Mouse (Mus musculus) limb, embryonic 14.5 days (tissue): ENCODE data around the gene Zfp266. TPM values are rescaled to one million over a fixed set of nuclear protein-coding genes. Genes with fewer than 3 reads are reported as not detected.

Experiments used
- ATAC-seq: fragments of 200-750 bp; cut with Nextera tagmentation; 2 replicates; pipeline ENCODE4 v1.8.0; 2017; ENCODE audit warnings: low read depth, moderate number of reproducible peaks, moderate TSS enrichment; ENCODE audit not compliant: low FRiP score
- DNase-seq: peaks from one replicate; pipeline ENCODE4 v3.0.0-alpha.2; 2015; ENCODE audit warnings: low spot score
- H3K27ac ChIP-seq: fragments of 300-500 bp; sonication (generic); replicated peaks from 2 replicates; pipeline ENCODE4 v1.5.1; 2014; ENCODE audit warnings: low read depth, mild to moderate bottlenecking, low read length, moderate library complexity, mixed read lengths
- H3K27me3 ChIP-seq: fragments of 300-500 bp; sonication (generic); 2 replicates; pipeline ENCODE4 v1.6.1; 2014; ENCODE audit warnings: low read length, mixed read lengths; ENCODE audit not compliant: control insufficient read depth, insufficient read depth
- H3K36me3 ChIP-seq: fragments of 300-500 bp; sonication (generic); 2 replicates; pipeline ENCODE4 v1.6.1; 2014; ENCODE audit warnings: mild to moderate bottlenecking, low read length, moderate library complexity, mixed read lengths; ENCODE audit not compliant: control insufficient read depth, insufficient read depth
- H3K4me1 ChIP-seq: fragments of 300-500 bp; sonication (generic); 2 replicates; pipeline ENCODE4 v1.6.1; 2014; ENCODE audit warnings: antibody characterized with exemption, low read length, mixed read lengths; ENCODE audit not compliant: control insufficient read depth, insufficient read depth
- H3K4me2 ChIP-seq: fragments of 300-500 bp; sonication (generic); replicated peaks from 2 replicates; pipeline ENCODE4 v1.6.1; 2014; ENCODE audit warnings: low read depth, mild to moderate bottlenecking, low read length, moderate library complexity; ENCODE audit not compliant: severe bottlenecking
- H3K4me3 ChIP-seq: fragments of 300-500 bp; sonication (generic); replicated peaks from 2 replicates; pipeline ENCODE4 v1.5.1; 2014; ENCODE audit warnings: low read length
- H3K9ac ChIP-seq: fragments of 300-500 bp; sonication (generic); 2 replicates; pipeline ENCODE4 v1.6.1; 2014; ENCODE audit warnings: mild to moderate bottlenecking, low read depth, low read length, moderate library complexity; ENCODE audit not compliant: severe bottlenecking
- H3K9me3 ChIP-seq: fragments of 300-500 bp; sonication (generic); 2 replicates; pipeline ENCODE4 v1.6.1; 2016; ENCODE audit warnings: low read length; ENCODE audit not compliant: control insufficient read depth
- POLR2A ChIP-seq: fragments of 200-500 bp; IDR thresholded peaks from 2 replicates; pipeline ENCODE4 v1.8.0; 2012; ENCODE audit warnings: inconsistent platforms, mild to moderate bottlenecking, moderate library complexity, borderline replicate concordance; ENCODE audit not compliant: insufficient read depth, insufficient read length; ENCODE audit errors: extremely low read depth
- WGBS: fragments of 180-500 bp; shearing (Covaris S2); extraction: QIAGEN DNeasy Blood & Tissue Kit; methylation state at CpG from one replicate; pipeline ENCODE4 v1.1.7; 2014; 5-methylcytosine and 5-hydroxymethylcytosine counted together
- polyA plus RNA-seq, 2 experiments: library from polyadenylated mRNA; depleted of rRNA in 1 of 2; stranded (reverse) in 1 of 2; unstranded in 1 of 2; fragments of >200 nt; fragmentation: Nextera tagmentation in 1 of 2; extraction: Ambion mirVana in 1 of 2; gene quantifications; 2 replicates each; pipeline versions ENCODE4 v1.2.1 to v1.2.3; 2012 to 2014

The Zfp266 gene
- polyA plus RNA-seq, 2 experiments = 43.5 to 92.4 TPM

GRCm38 (mm10) chr9:20476632-20477031 lies 44.6 kb downstream of the Zfp266 start:
- H3K4me3 ChIP-seq = no peak overlapping the region
- no peak overlapping the region for H3K4me2 ChIP-seq
- DNase-seq = no peak
- peaks cover 72% of the 10 kb centered on the region for H3K36me3 ChIP-seq
- no peak for ATAC-seq
- H3K9me3 ChIP-seq = no peaks in the 10 kb centered on the region
- 96% methylated on average over 1 of the region's 1 CpGs for WGBS
- no peaks in the 10 kb centered on the region for H3K4me1 ChIP-seq
- H3K27me3 ChIP-seq = no peaks in the 10 kb centered on the region
- H3K9ac ChIP-seq = no peak overlapping the region
- TF ChIP-seq POLR2A = no peak
- H3K27ac ChIP-seq = no peak overlapping the region

DNA sequence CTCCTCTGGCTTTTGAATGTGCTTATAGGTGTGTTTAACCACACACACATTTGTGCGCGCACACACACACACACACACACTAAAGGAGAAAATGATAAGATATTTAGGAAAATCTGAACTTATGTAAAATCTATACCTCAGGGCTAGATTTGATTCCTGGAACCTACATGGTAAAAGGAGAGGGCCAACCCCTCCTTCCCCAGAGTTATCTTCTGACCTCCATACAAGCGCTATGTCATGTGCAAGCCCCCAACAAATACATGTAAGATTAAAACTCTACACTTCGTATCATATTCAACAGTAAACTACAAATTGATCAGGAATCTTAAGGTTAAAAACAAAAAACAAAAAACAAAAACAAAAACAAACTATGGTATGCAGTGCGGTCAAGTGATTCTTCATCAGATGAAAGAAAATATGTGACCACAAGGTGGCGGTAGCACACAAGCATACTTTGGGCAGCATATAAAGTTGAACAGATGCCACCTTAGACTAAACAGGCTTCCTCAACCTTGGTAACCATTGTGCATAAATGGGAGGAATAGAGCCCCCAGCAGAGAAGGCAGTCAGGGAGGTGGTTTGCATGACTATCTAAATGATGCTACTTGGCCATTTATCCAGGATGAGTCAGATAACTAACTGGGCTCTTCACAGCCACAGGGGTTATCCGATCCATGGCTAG lies 54.3 kb downstream of the Zfp266 start:
- peak; percentile 82 for DNase-seq

GRCm38 (mm10) chr9:20459377-20460317 lies 61.6 kb downstream of the Zfp266 start, which contains the start of gene Zfp26:
Gene Zfp26, minus strand, starts transcription at chr9:20460162.
- TF ChIP-seq POLR2A = peak; percentile 49; the same call in 1 of the 2 replicates
- WGBS = under 1% methylated on average over 46 of the region's 48 CpGs

More for the DNA sequence above, 54.3 kb downstream of the Zfp266 start:
- TF ChIP-seq POLR2A = no peak
- Histone ChIP-seq H3K4me2 (no peak overlapping the region), H3K36me3 (peaks cover 31% of the 10 kb centered on the region), H3K9ac (no peak overlapping the region), H3K27me3 (no peaks in the 10 kb centered on the region), H3K4me1 (no peaks in the 10 kb centered on the region), H3K9me3 (peaks cover 15% of the 10 kb centered on the region; the same call in 1 of the 2 replicates), H3K4me3 (no peak overlapping the region), H3K27ac (no peak overlapping the region)
- ATAC-seq = peak; percentile 37; the same call in 1 of the 2 replicates
- WGBS = 60% methylated on average over 7 of the region's 7 CpGs

GRCm38 (mm10) chr9:20453647-20454046 lies 67.6 kb downstream of the Zfp266 start:
- Histone ChIP-seq H3K4me3 (no peak overlapping the region), H3K27ac (no peak overlapping the region), H3K27me3 (no peaks in the 10 kb centered on the region), H3K4me2 (no peak overlapping the region), H3K36me3 (peaks cover 44% of the 10 kb centered on the region), H3K9ac (no peak overlapping the region), H3K4me1 (peaks cover under 1% of the 10 kb centered on the region; the same call in 1 of the 2 replicates), H3K9me3 (no peaks in the 10 kb centered on the region)
- TF ChIP-seq POLR2A = no peak
- DNase-seq = no peak
- ATAC-seq = no peak
- WGBS = 85% methylated on average over 4 of the region's 4 CpGs

More at GRCm38 (mm10) chr9:20459377-20460317, 61.6 kb downstream of the Zfp266 start, which contains the start of gene Zfp26:
- Histone ChIP-seq H3K4me1 (peaks cover 7% of the 10 kb centered on the region), H3K27ac (peak within 1 kb of the TSS; percentile 81), H3K9me3 (no peaks in the 10 kb centered on the region), H3K9ac (peak within 1 kb of the TSS; percentile 86), H3K36me3 (peaks cover 15% of the 10 kb centered on the region), H3K27me3 (no peaks in the 10 kb centered on the region), H3K4me3 (peak within 1 kb of the TSS; percentile 66), H3K4me2 (peak within 1 kb of the TSS; percentile 69)
- peak; percentile 76 for DNase-seq
- peak; percentile 90 for ATAC-seq

GRCm38 (mm10) chr9:20451493-20451892 lies 69.7 kb downstream of the Zfp266 start:
- Histone ChIP-seq H3K9me3 (no peaks in the 10 kb centered on the region), H3K27ac (no peak overlapping the region), H3K4me3 (no peak overlapping the region), H3K36me3 (peaks cover 47% of the 10 kb centered on the region), H3K27me3 (no peaks in the 10 kb centered on the region), H3K4me1 (no peaks in the 10 kb centered on the region), H3K9ac (no peak overlapping the region), H3K4me2 (no peak overlapping the region)
- ATAC-seq = no peak
- WGBS = 88% methylated on average over 1 of the region's 1 CpGs
- no peak for TF ChIP-seq POLR2A
- no peak for DNase-seq

Other genes starting within 250 kb of the Zfp266 start
- gene Olfr39, start 239.1 kb downstream of the Zfp266 start, polyA plus RNA-seq (2012; rRNA removed) = not detected in 2 replicates
- not detected in 2 replicates for gene Olfr39, start 239.1 kb downstream of the Zfp266 start, polyA plus RNA-seq (2014; fragmentation: Nextera tagmentation; extraction: Ambion mirVana)
- gene Olfr873, start 222.9 kb downstream of the Zfp266 start, polyA plus RNA-seq (2012; rRNA removed) = not detected in 2 replicates
- gene Olfr873, start 222.9 kb downstream of the Zfp266 start, polyA plus RNA-seq (2014; fragmentation: Nextera tagmentation; extraction: Ambion mirVana) = not detected in 2 replicates
- 0.04 and 0.08 TPM in 2 replicates for gene Olfr18, start 185.3 kb downstream of the Zfp266 start, polyA plus RNA-seq (2012; rRNA removed)
- gene Olfr18, start 185.3 kb downstream of the Zfp266 start, polyA plus RNA-seq (2014; fragmentation: Nextera tagmentation; extraction: Ambion mirVana) = not detected in 2 replicates
- 16.0 and 21.0 TPM in 2 replicates for gene Zfp560, start 136.2 kb downstream of the Zfp266 start, polyA plus RNA-seq (2012; rRNA removed)
- 43.7 and 44.9 TPM in 2 replicates for gene Zfp560, start 136.2 kb downstream of the Zfp266 start, polyA plus RNA-seq (2014; fragmentation: Nextera tagmentation; extraction: Ambion mirVana)
- gene Zfp26, start 61.3 kb downstream of the Zfp266 start, polyA plus RNA-seq (2012; rRNA removed) = 12.1 and 14.2 TPM in 2 replicates
- gene Zfp26, start 61.3 kb downstream of the Zfp266 start, polyA plus RNA-seq (2014; fragmentation: Nextera tagmentation; extraction: Ambion mirVana) = 23.3 and 25.9 TPM in 2 replicates
- 12.0 and 17.4 TPM in 2 replicates for gene Zfp426, start 28.7 kb downstream of the Zfp266 start, polyA plus RNA-seq (2012; rRNA removed)
- 24.1 and 25.5 TPM in 2 replicates for gene Zfp426, start 28.7 kb downstream of the Zfp266 start, polyA plus RNA-seq (2014; fragmentation: Nextera tagmentation; extraction: Ambion mirVana)
- 10.6 and 13.1 TPM in 2 replicates for gene Zfp846, start 59.9 kb upstream of the Zfp266 start, polyA plus RNA-seq (2012; rRNA removed)
- 18.2 and 20.0 TPM in 2 replicates for gene Zfp846, start 59.9 kb upstream of the Zfp266 start, polyA plus RNA-seq (2014; fragmentation: Nextera tagmentation; extraction: Ambion mirVana)
- 229 and 475 TPM in 2 replicates for gene Ubl5, start 121.5 kb upstream of the Zfp266 start, polyA plus RNA-seq (2012; rRNA removed)
- 347 and 354 TPM in 2 replicates for gene Ubl5, start 121.5 kb upstream of the Zfp266 start, polyA plus RNA-seq (2014; fragmentation: Nextera tagmentation; extraction: Ambion mirVana)
- gene Fbxl12, start 123.3 kb upstream of the Zfp266 start, polyA plus RNA-seq (2012; rRNA removed) = 41.5 and 52.8 TPM in 2 replicates
- gene Fbxl12, start 123.3 kb upstream of the Zfp266 start, polyA plus RNA-seq (2014; fragmentation: Nextera tagmentation; extraction: Ambion mirVana) = 11.9 and 12.9 TPM in 2 replicates
- 25.2 and 28.0 TPM in 2 replicates for gene Pin1, start 130.7 kb upstream of the Zfp266 start, polyA plus RNA-seq (2012; rRNA removed)
- gene Pin1, start 130.7 kb upstream of the Zfp266 start, polyA plus RNA-seq (2014; fragmentation: Nextera tagmentation; extraction: Ambion mirVana) = 47.8 and 51.2 TPM in 2 replicates
- 6.9 and 8.8 TPM in 2 replicates for gene Olfm2, start 224.9 kb upstream of the Zfp266 start, polyA plus RNA-seq (2012; rRNA removed)
- gene Olfm2, start 224.9 kb upstream of the Zfp266 start, polyA plus RNA-seq (2014; fragmentation: Nextera tagmentation; extraction: Ambion mirVana) = 4.8 and 6.5 TPM in 2 replicates